Mouse (Mus musculus): ENCODE data around the gene Olfr769. TPM values are rescaled to one million over a fixed set of nuclear protein-coding genes. Genes with fewer than 3 reads are reported as not detected.

Gene Olfr769
- not detected in 2 replicates for polyA plus RNA-seq (2012; rRNA removed)

GRCm38 (mm10) chr10:129117761-129118160 is at the start of gene Olfr769:
Gene Olfr769, minus strand, starts transcription at chr10:129117861.

GRCm38 (mm10) chr10:129164651-129165050 is 47.0 kb upstream of the Olfr769 start, which contains the start of gene Olfr771:
Gene Olfr771, minus strand, starts transcription at chr10:129164751.

GRCm38 (mm10) chr10:129138898-129139297 is 21.2 kb upstream of the Olfr769 start, which contains the start of gene Olfr770:
Gene Olfr770, minus strand, starts transcription at chr10:129138998.

GRCm38 (mm10) chr10:129099275-129099674 is 18.4 kb downstream of the Olfr769 start, which contains the start of gene Olfr768:
Gene Olfr768, minus strand, starts transcription at chr10:129099375.

GRCm38 (mm10) chr10:129082810-129083209 is 34.9 kb downstream of the Olfr769 start, which contains the start of gene Olfr767:
Gene Olfr767, minus strand, starts transcription at chr10:129082910.

GRCm38 (mm10) chr10:129068877-129069276 is 48.8 kb downstream of the Olfr769 start, which contains the start of gene Olfr766-ps1:
Gene Olfr766-ps1, minus strand, starts transcription at chr10:129068977.

Other genes with a start within 250 kb of the Olfr769 start
- gene Gdf11, start 226.1 kb downstream of the Olfr769 start, polyA plus RNA-seq (2012; rRNA removed) = 17.2 and 21.7 TPM in 2 replicates
- gene Cd63, start 216.9 kb downstream of the Olfr769 start, polyA plus RNA-seq (2012; rRNA removed) = 82.1 and 143 TPM in 2 replicates
- 14.8 and 16.9 TPM in 2 replicates for gene Rdh5, start 195.0 kb downstream of the Olfr769 start, polyA plus RNA-seq (2012; rRNA removed)
- 223 and 301 TPM in 2 replicates for gene Bloc1s1, start 193.8 kb downstream of the Olfr769 start, polyA plus RNA-seq (2012; rRNA removed)
- gene Itga7, start 184.0 kb downstream of the Olfr769 start, polyA plus RNA-seq (2012; rRNA removed) = 3.0 and 4.4 TPM in 2 replicates
- gene Mettl7b, start 156.9 kb downstream of the Olfr769 start, polyA plus RNA-seq (2012; rRNA removed) = 0.04 TPM in 1 of 2 replicates, not detected in the other
- not detected in 2 replicates for gene Olfr9, start 128.4 kb downstream of the Olfr769 start, polyA plus RNA-seq (2012; rRNA removed)
- gene Olfr763, start 107.1 kb downstream of the Olfr769 start, polyA plus RNA-seq (2012; rRNA removed) = not detected in 2 replicates
- gene Olfr764-ps1, start 78.0 kb downstream of the Olfr769 start, polyA plus RNA-seq (2012; rRNA removed) = not detected in 2 replicates
- not detected in 2 replicates for gene Olfr765, start 67.9 kb downstream of the Olfr769 start, polyA plus RNA-seq (2012; rRNA removed)
- not detected in 2 replicates for gene Olfr766-ps1, start 48.9 kb downstream of the Olfr769 start, polyA plus RNA-seq (2012; rRNA removed)
- not detected in 2 replicates for gene Olfr767, start 35.0 kb downstream of the Olfr769 start, polyA plus RNA-seq (2012; rRNA removed)
- not detected in 2 replicates for gene Olfr768, start 18.5 kb downstream of the Olfr769 start, polyA plus RNA-seq (2012; rRNA removed)
- gene Olfr770, start 21.1 kb upstream of the Olfr769 start, polyA plus RNA-seq (2012; rRNA removed) = not detected in 2 replicates
- gene Olfr771, start 46.9 kb upstream of the Olfr769 start, polyA plus RNA-seq (2012; rRNA removed) = not detected in 2 replicates
- gene Olfr772, start 60.1 kb upstream of the Olfr769 start, polyA plus RNA-seq (2012; rRNA removed) = not detected in 2 replicates
- gene Olfr773, start 69.6 kb upstream of the Olfr769 start, polyA plus RNA-seq (2012; rRNA removed) = not detected in 2 replicates
- gene Olfr774, start 118.3 kb upstream of the Olfr769 start, polyA plus RNA-seq (2012; rRNA removed) = not detected in 2 replicates
- not detected in 2 replicates for gene Olfr775, start 130.6 kb upstream of the Olfr769 start, polyA plus RNA-seq (2012; rRNA removed)
- not detected in 2 replicates for gene Olfr776, start 141.3 kb upstream of the Olfr769 start, polyA plus RNA-seq (2012; rRNA removed)
- gene Olfr777, start 153.6 kb upstream of the Olfr769 start, polyA plus RNA-seq (2012; rRNA removed) = not detected in 2 replicates
- not detected in 2 replicates for gene Olfr780, start 200.3 kb upstream of the Olfr769 start, polyA plus RNA-seq (2012; rRNA removed)
- gene Olfr781, start 211.0 kb upstream of the Olfr769 start, polyA plus RNA-seq (2012; rRNA removed) = not detected in 2 replicates
- not detected in 2 replicates for gene Olfr782, start 231.0 kb upstream of the Olfr769 start, polyA plus RNA-seq (2012; rRNA removed)

Measured in central nervous system, embryonic 11.5 days (tissue).